Mouse (Mus musculus): ENCODE measurements around the gene Gpr35.
"Not testable (repeated sequence)": the region's sequence is repeated elsewhere in the genome, so short reads cannot be mapped to it uniquely, and the experiment has no call there.

The Gpr35 gene

DNA sequence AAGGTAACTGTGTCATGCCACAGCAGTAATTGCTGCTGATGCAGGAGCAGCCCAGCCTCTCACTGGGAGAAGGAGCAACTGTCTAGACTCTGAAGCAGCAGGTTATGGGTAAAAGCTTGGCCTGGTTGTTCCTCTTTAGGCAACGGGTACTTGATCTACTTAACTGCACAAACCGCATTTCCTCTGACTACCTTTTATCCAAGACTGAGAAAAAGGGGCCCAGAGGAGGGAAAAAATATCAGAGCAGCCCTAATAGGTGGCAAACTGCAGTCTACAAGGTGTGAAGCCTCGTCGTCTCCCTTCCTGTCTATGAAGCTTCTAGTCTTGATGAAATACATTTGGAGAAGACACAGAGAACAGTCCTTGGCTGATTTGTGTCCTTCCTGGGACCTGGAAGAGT is 17.1 kb upstream of the Gpr35 start:
- DNase-seq (ENCODE audit: inconsistent ontology term), result no peak

DNA sequence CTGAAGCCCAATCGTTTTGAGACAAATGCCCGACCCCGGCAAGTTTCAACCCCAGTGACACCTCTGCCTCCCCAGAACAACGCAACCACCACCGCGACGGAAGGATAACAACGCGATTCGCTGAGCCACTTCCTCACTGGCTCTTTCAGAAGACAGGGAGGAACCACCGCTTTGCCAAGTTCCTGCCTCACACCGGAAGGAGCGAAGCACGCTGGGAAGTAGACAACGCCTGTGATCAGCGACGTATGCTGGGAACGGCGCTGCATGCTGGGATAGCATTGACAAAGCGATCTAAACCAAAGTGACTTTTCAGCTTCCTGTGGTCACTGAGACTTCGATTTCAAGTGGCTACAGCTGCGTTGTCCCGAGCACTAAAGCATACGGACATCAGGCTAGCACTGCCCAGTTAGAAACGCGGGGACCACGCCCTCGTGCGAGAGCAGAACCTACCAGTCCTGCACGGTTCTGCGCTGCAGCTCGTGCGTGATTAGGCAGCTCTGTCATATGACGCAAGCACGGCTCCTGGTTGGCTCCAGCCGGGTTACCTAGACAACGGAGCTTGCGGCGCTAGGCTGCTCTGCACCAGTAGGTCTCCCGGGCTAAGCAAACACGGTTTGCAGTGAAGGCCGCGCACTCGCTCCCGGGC is 16.4 kb upstream of the Gpr35 start, which contains the start of gene Capn10:
TSS of gene Capn10 (plus strand) at position 195 of the 646 bp plus-strand sequence.
- DNase-seq (ENCODE audit: inconsistent ontology term), result peak; percentile 97

GRCm38 (mm10) chr1:92935054-92935962 is 15.4 kb upstream of the Gpr35 start:
- DNase-seq (ENCODE audit: inconsistent ontology term), result peak; percentile 34

DNA sequence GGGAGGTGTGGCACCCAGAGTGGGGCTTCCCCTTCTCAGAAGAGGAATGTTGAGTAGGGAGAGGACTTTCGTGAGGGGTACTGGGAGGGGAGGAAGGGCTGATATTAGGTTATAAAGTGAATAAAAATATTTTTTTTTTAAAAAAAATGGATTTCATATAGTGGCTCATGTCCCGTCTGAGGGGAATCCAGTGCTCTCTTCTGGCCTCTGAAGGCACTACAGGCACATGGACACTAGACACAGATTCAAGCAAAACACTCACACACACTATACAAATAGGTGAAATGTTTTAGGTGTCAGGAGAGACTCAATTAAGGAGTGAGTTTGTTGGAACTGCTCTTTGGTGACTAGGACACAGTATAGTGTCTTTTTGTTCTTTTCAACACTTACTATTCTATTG is 14.7 kb upstream of the Gpr35 start:
- no peak for DNase-seq (ENCODE audit: inconsistent ontology term)

DNA sequence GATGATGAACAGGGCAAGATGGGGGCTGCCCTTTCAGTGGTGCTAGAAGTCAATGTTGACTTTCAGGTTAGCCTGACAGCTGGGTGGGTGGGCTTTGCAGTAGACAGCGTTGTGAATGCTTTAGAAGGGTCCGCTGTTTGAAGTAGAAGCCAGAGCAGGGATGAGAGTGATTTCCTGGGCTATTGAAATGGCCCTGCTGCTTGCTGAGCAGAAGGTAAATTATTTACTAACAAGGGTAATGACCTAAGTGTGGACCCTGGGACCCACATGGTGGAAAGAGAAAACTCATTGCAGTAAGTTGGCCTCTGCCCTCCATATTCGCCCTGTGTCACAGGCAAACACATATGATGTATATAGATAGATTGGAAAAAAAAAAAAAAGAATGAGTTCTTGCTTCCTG is 14.2 kb upstream of the Gpr35 start:
- DNase-seq (ENCODE audit: inconsistent ontology term), result no peak

DNA sequence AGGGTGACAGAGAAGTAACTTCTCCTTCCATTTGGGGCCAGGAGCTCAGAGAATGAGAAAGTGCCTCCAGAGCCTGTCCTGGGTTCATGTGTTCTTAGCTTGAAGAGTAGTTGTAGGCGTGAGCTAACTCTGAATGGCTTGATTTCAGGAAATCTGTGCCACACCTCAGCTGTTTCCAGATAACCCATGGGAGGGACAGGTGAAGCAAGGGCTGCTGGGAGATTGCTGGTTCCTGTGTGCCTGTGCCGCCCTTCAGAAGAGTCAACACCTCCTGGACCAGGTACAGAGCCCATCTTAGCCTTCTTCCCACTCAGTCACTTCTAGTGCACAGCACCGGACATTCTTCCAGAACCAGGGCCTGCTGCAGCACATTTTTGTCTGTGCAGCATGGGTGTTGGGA is 12.9 kb upstream of the Gpr35 start:
- no peak for DNase-seq (ENCODE audit: inconsistent ontology term)

- DNase-seq (ENCODE audit: inconsistent ontology term), result no peak
These were observed 10.9 kb upstream of the Gpr35 start for GRCm38 (mm10) chr1:92939746-92940145.

DNA sequence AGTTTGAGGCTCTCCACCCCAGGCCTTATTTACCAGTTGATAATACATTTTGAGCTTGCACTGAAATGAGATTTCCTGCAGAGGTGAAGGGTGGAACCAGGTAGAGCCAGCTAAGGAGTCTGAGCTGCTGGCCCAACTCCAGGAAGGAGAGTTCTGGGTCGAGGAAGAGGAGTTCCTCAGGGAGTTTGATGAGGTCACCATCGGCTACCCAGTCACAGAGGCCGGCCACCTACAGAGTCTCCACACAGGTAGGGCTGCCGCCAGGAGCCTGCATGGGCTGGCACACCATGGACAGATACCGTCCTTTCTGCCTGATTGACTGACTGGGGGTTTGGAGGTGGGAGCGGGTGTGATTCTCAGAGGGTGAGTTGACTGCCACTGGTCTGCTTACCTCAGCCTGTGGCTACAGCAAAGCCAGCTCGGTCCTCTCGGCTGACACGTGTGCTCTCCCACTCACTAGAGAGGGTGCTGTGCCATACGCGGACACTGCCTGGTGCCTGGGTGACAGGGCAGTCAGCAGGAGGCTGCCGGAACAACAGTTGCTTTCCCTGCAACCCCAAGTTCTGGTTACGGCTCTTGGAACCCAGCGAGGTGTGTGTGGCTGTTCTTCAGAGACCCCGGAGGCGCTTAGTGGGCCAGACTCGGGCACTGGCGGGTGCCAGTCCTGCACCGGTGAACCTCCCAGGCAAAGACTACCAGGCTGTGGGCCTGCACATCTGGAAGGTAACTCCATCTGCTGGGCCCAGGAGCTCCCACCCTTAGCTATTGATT is 7.3 kb upstream of the Gpr35 start:
- DNase-seq (ENCODE audit: inconsistent ontology term), result no peak

DNA sequence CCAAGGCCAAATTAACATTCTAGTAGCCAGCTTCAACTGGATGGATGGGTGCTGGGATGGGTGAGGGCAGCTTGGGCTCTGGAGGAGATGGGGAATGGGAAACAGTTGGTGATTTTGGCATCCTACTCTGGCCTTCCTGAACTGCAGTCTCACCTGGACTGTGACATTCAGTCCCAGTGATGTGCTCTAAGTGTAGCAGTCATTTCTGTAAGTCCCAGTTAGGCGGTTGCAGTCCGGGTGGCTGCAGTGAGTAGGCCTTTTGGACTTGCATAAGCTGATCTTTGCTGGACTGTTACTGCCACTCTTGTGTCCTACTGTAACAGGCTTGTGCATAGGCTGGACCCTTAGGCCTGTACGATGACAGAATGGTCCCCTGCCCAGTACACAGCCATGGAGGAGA is 2.7 kb upstream of the Gpr35 start:
- no peak for DNase-seq (ENCODE audit: inconsistent ontology term)

DNA sequence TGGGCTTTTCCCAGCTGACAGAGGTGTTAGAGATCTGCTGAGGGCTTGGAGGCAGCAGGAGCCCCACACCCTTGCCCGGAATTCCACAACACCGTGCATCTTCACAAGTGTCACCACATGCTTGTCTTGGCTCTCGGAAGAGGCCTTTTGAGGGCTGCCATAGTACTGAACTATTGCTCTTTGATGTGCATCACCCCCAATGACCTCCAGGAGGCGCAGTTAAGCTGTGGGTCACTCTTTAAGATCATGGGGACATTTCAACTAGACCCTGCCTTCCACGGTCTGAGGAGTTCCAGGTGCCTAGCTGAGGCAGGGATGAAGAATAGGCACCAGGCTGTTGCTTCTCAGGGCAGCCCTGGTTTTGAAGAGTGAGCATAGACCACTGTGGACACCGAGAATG is 1.2 kb upstream of the Gpr35 start:
- DNase-seq (ENCODE audit: inconsistent ontology term), result no peak

GRCm38 (mm10) chr1:92953641-92954040 is 3.0 kb downstream of the Gpr35 start:
- DNase-seq (ENCODE audit: inconsistent ontology term), result no peak

DNA sequence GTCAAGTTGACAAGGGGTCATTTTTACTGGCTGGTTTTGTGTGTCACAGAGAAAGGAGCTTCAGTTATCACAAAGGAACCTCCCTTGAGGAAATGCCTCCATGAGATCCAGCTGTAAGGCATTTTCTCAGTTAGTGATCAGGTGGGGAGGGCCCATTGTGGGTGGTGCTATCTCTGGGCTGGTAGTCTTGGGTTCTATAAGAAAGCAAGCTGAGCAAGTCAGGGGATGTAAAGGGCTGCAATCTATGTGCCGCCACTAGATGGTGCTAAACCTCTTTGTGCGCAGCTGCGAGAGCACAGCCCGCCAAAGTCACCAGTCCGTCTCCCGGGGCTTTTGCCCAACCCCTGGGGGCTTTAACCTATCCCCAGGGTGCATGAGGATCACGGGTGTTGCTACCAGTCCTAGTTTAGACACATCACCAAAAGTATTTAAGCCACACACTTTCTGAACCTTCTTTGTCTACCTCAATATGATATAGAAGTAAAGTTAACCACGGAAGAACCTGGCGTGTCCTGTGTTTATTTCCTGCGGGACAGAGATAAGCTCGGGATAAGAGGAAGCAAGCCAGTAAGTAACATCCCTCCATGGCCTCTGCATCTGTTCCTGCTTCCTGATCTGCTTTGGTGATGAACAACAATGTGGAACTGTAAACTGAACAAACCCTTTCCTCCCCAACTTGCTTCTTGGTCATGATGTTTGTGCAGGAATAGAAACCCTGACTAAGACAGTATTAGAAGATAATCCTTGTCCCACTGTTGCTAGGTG is 6.1 kb downstream of the Gpr35 start:
- not testable (repeated sequence) for DNase-seq (ENCODE audit: inconsistent ontology term)

- DNase-seq (ENCODE audit: inconsistent ontology term), result no peak
These were observed 8.3 kb downstream of the Gpr35 start for GRCm38 (mm10) chr1:92958999-92959398.

DNA sequence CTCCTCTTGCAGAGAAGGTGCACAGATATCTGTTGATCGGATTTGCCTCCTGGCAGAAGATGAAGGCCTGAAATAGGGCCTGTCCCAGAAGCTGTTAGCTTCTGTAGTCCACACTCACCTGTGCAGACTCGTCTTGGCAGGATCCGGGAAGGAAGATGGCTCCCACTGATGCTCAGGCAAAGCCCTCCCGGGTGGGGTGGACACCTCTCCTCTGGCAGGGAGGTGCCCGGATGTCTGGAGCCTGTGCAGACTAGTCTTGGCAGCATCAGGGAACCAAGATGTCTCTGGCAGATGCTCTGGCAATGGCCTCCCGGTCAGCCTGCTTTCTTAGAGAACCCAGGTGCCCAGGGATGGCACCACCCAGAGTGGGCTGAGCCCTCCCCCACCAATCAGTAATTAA is 20.1 kb downstream of the Gpr35 start:
- not testable (repeated sequence) for DNase-seq (ENCODE audit: inconsistent ontology term)

- peak; percentile 10 for DNase-seq (ENCODE audit: inconsistent ontology term)
These were observed 21.5 kb downstream of the Gpr35 start for GRCm38 (mm10) chr1:92971879-92972795.

DNA sequence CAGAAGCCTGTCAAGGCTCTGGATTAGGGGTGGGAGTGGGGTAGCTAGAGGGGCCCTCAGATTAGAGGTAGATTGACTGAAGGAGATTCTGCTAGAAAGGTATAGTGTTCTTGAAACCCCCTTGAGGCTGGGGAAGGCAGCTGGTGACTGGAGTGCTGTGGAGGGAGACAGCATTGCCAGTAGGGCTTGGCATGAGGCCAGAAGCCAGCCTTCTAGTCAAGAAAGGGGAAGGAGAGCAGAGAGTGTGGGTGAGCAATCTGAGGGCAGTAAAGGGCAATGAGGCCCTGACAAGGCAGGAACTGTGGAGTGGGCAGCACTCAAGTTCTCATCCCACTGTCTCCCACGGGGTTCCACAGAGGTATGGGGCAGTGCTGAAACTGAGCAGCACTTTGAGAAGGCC is 22.2 kb downstream of the Gpr35 start:
- peak; percentile 37 for DNase-seq (ENCODE audit: inconsistent ontology term)

DNA sequence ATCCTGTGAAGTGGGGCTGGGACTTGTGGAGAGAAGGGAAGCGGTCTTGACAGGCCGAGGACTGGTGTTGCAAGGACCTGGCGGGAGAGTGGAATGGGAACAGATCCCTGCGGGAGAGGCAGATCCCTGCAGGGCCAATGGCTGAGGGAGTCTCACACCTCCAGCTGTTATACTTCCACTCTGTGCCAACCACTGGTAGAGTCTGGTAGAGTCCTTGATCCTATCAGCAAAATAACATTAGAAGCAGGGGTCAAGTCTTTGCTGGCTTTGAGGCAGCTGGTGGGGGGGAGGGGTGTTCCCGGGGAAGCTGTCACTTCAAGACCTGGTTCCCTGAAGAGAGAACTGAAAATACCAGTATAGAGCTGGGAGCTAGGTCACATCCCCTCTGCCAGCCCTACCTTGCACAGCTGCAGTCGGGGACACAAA is 25.5 kb downstream of the Gpr35 start:
- DNase-seq (ENCODE audit: inconsistent ontology term), result no peak

- DNase-seq (ENCODE audit: inconsistent ontology term), result peak; percentile 27
These were observed 28.0 kb downstream of the Gpr35 start for GRCm38 (mm10) chr1:92978645-92979044.

DNA sequence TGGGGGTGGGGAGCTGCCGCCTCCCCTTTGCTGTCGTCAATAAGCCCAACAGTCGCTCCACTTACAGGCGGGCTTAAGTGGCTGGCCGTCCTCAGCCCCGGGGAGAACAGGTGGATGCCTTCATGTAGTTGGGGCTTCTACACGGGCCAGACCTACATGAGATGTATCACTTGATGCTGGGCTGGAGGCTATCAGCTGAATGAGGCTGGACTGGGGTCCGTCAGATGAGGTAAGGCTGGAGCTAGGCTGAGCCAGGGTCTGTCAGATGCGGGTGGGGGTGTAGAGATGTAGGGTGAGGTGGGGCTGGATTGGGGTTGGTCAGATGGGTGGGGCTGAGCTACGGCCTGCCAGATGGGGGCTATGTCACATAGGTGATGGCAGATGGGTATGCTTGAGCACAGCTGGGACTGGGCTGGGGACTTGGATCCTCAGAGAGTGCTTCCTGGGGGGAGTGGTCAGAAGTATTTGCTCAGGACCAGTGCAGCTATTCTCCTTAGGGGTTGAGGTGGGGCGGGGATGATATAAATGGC is 28.5 kb downstream of the Gpr35 start:
- no peak for DNase-seq (ENCODE audit: inconsistent ontology term)
